Mouse (Mus musculus) lung, postnatal 10 days (tissue): ENCODE measurements around the gene Dnah14.

Source experiments
- DNase-seq: peaks from one replicate; pipeline ENCODE4 v3.0.0; 2021

Gene Dnah14

DNA sequence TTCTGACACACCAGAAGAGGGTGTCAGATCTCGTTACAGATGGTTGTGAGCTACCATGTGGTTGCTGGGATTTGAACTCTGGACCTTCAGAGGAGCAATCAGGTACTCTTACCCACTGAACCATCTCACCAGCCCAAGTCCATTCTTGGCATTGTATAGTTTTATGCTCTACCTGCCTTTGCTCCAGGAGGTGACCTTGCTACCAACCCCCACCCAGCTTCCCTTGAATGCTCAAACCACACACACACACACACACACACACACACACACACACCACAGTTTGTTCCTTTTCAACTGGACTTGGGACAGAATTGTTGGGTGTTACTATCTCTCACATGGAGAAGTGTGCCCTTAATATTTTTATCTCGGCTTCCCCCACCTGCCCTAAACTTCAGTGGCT is 280.0 kb downstream of the Dnah14 start:
- no peak for DNase-seq

DNA sequence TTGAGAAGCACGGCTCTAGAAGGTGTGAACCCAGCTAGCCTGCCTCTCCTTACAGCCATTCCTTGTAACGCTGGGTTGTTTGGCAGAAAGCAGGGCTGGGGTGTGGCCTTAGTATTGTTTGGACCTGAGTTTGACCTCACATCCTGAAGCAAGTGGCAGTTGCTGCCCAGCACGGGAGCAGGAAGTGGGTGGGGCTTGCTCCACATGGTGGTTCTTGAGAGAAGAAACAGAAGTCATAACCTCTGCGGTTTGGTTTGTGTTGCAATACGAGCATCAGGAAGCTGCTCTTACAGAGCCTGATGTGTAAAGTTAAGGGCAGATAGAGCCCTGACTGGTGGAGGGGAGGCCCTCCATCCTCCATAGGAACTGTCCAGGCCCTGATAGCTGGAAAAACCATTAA is 284.3 kb downstream of the Dnah14 start:
- DNase-seq, result peak; percentile 96

DNA sequence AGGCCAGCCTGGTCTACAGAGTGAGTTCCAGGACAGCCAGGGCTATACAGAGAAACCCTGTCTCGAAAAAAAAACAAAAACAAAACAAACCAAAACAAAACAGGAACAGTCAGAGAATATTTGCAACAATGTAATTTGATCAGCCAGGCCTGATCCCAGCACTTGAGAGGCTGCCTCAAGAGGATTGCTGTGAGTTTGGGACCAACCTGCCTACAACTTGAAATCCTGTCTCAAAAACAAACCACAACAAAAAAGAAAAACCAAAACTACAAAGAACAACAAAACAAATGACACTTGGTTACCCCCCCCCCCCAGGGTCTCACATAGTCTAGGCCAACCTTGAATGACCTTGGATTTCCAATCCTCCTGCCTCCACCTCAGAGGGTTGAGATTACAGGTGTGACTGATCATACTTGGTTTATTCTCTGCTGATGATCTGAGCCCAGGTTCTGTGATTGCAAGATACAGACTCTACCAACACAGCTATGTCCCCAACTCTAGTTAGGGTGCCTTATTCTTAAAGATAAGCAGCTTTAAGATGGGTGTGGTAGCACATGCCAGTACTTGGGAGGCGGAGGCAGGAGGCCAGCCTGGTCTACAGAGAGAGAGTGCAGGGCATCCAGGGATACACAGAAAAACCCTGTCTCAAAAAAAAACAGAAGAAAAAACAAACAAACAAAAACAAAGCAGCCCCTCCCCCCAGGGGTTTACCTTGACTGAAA is 285.0 kb downstream of the Dnah14 start:
- DNase-seq, result no peak

DNA sequence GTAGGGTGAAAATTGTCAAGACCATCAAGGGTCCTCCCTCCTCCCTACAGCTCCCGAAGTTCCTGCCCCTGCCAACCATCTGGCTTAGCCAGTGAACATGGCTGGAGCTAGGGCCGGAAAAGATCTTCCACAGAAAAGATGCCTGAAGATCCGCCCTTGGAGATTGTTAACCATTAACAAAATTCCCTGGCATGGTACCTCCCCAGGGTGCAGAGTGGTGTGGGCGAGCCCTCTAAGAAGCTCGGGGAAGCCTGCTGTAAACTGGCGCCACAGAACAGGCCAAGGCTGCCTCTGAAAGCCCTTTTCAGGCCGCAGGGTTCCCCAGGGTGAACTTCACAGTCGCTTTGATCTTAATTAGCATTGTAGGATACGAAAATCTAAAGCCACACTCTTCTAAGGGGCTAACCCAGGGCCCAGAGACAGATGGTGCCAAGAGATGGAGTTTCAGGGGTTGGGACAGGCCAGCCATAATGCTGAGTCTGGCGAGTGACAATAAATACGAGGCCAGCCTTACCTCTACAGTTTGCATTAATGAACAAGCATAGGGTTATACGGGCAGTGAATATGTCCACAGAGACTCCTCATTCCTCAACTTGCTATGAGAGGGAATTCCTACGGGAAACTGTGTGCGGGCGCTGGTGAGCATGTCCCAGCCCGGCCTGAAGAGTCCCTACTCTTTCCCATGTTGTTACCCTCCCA is 286.5 kb downstream of the Dnah14 start:
- DNase-seq, result no peak

DNA sequence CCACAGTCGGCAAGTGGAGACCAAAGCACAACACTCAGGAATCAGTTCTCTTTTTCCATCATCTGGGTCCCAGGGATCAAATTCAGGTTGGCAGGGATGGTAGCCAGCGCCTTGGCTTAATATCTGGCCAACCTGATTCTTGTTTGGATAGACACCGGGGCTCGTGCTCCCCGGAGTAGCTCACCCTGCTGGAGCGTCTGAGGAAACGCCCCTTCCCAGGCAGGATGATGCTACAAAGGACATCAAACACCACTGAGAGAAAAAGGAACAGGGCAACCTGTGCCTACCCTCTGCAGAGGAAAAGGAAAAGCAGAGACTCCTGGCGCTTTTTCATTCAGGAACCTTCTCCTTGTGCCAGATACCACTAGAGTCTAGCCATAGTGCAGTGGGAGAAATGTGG is 287.1 kb downstream of the Dnah14 start:
- no peak for DNase-seq
